Mouse (Mus musculus): ENCODE results near the gene Pitpnc1.

DNA sequence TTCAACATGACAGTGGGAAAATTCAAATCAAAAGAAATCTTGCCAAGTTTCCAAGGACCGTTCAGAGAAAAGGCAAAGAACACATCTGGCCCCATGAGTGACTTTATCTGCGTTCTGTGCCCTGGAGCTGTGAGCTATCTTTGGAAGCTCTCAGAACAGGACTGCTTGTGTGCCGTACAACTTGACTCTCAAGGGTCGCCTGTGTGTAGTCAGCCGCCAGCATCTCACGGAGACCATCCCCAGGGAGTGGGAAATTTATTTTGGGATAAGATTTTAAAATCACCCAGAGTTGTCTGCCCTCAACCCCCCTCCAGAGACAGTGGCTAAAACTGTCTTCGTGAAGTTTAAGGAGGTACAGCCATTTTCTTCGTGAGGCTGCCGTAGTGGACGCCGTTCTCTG lies 268.7 kb downstream of the Pitpnc1 start:
- TF ChIP-seq POLR2A (IDR thresholded peaks at IDR 0.05; ENCODE audit: low read depth, low read length): no peak
- TF ChIP-seq CTCF (conservative IDR thresholded peaks at IDR 0.05; ENCODE audit: insufficient read depth, insufficient read length, low read depth, low read length): no peak
